Mouse (Mus musculus) limb, embryonic 10.5 days (tissue): ENCODE results near the gene F3. TPM values are rescaled to one million over a fixed set of nuclear protein-coding genes. Genes with fewer than 3 reads are reported as not detected.
A peak's percentile ranks its signal among the peaks of the same experiment; 100 is the strongest.

Experiments used
- DNase-seq: peaks from one replicate; pipeline ENCODE4 v3.0.0-alpha.2; 2017; ENCODE audit warnings: low spot score
- H3K27ac ChIP-seq: fragments of 300-500 bp; sonication (generic); 2 replicates; pipeline ENCODE4 v1.5.1; 2016; ENCODE audit warnings: mild to moderate bottlenecking
- H3K27me3 ChIP-seq: fragments of 300-500 bp; sonication (generic); 2 replicates; pipeline ENCODE4 v1.6.1; 2016; ENCODE audit warnings: low read depth, mild to moderate bottlenecking; ENCODE audit not compliant: poor library complexity, severe bottlenecking
- H3K36me3 ChIP-seq: fragments of 300-500 bp; sonication (generic); 2 replicates; pipeline ENCODE4 v1.6.1; 2016; ENCODE audit warnings: mild to moderate bottlenecking, moderate library complexity
- H3K4me1 ChIP-seq: fragments of 300-500 bp; sonication (generic); 2 replicates; pipeline ENCODE4 v1.6.1; 2016
- H3K4me3 ChIP-seq: fragments of 300-500 bp; sonication (generic); 2 replicates; pipeline ENCODE4 v1.5.1; 2016; ENCODE audit warnings: mild to moderate bottlenecking, moderate library complexity
- H3K9me3 ChIP-seq: fragments of 300-500 bp; sonication (generic); replicated peaks from 2 replicates; pipeline ENCODE4 v1.6.1; 2016; ENCODE audit warnings: mild to moderate bottlenecking
- WGBS: fragments of 180-500 bp; shearing (Covaris S2); methylation state at CpG from one replicate; pipeline ENCODE4 v1.1.7; 2016; 5-methylcytosine and 5-hydroxymethylcytosine counted together
- polyA plus RNA-seq: library from polyadenylated mRNA; unstranded; fragments of >200 nt; fragmentation: Nextera tagmentation; extraction: Ambion mirVana; gene quantifications from 2 replicates; pipeline ENCODE4 v1.2.1, GENCODE M21; 2016

The F3 gene
- polyA plus RNA-seq, 1 experiment from 2014 or later, result 5.0 TPM

GRCm38 (mm10) chr3:121693001-121693730 is 30.2 kb upstream of the F3 start:
- no peak overlapping the region for H3K27ac ChIP-seq
- no peaks in the 10 kb centered on the region for H3K27me3 ChIP-seq
- no peaks in the 10 kb centered on the region for H3K9me3 ChIP-seq
- peaks cover 9% of the 10 kb centered on the region for H3K4me1 ChIP-seq
- no peaks in the 10 kb centered on the region for H3K36me3 ChIP-seq
- no peak overlapping the region for H3K4me3 ChIP-seq
- 66% methylated on average over 13 of the region's 13 CpGs for WGBS
- no peak for DNase-seq

- no peak overlapping the region for H3K4me3 ChIP-seq
- 81% methylated on average over 5 of the region's 5 CpGs for WGBS
- peaks cover 9% of the 10 kb centered on the region for H3K4me1 ChIP-seq
- H3K36me3 ChIP-seq, result no peaks in the 10 kb centered on the region
- H3K9me3 ChIP-seq, result no peaks in the 10 kb centered on the region
- no peaks in the 10 kb centered on the region for H3K27me3 ChIP-seq
- H3K27ac ChIP-seq, result no peak overlapping the region
- no peak for DNase-seq
Observed at GRCm38 (mm10) chr3:121693746-121694145, 29.6 kb upstream of the F3 start.

GRCm38 (mm10) chr3:121697169-121697568 is 26.2 kb upstream of the F3 start:
- no peaks in the 10 kb centered on the region for H3K27me3 ChIP-seq
- no peaks in the 10 kb centered on the region for H3K36me3 ChIP-seq
- H3K9me3 ChIP-seq, result no peaks in the 10 kb centered on the region
- H3K4me1 ChIP-seq, result peaks cover 20% of the 10 kb centered on the region
- no peak overlapping the region for H3K27ac ChIP-seq
- 90% methylated on average over 7 of the region's 7 CpGs for WGBS
- no peak for DNase-seq
- H3K4me3 ChIP-seq, result no peak overlapping the region

- no peaks in the 10 kb centered on the region for H3K9me3 ChIP-seq
- WGBS, result 84% methylated on average over 4 of the region's 4 CpGs
- DNase-seq, result no peak
- H3K36me3 ChIP-seq, result no peaks in the 10 kb centered on the region
- no peak overlapping the region for H3K4me3 ChIP-seq
- no peaks in the 10 kb centered on the region for H3K27me3 ChIP-seq
- H3K27ac ChIP-seq, result no peak overlapping the region
- peaks cover 11% of the 10 kb centered on the region for H3K4me1 ChIP-seq
Observed at GRCm38 (mm10) chr3:121699401-121699800, 23.9 kb upstream of the F3 start.

- Histone ChIP-seq H3K27me3 (no peaks in the 10 kb centered on the region), H3K4me3 (no peak overlapping the region), H3K9me3 (no peaks in the 10 kb centered on the region), H3K36me3 (no peaks in the 10 kb centered on the region), H3K27ac (no peak overlapping the region; the same call in 1 of the 2 replicates), H3K4me1 (peaks cover 11% of the 10 kb centered on the region)
- WGBS, result 88% methylated on average over 4 of the region's 4 CpGs
- DNase-seq, result no peak
Observed at GRCm38 (mm10) chr3:121699849-121700248, 23.5 kb upstream of the F3 start.

- no peak for DNase-seq
- Histone ChIP-seq H3K9me3 (no peaks in the 10 kb centered on the region), H3K27ac (peak overlapping the region; percentile 30), H3K36me3 (no peaks in the 10 kb centered on the region), H3K4me3 (no peak overlapping the region), H3K4me1 (peaks cover 11% of the 10 kb centered on the region), H3K27me3 (no peaks in the 10 kb centered on the region)
- 63% methylated on average over 8 of the region's 8 CpGs for WGBS
Observed at GRCm38 (mm10) chr3:121700364-121700952, 22.9 kb upstream of the F3 start.

GRCm38 (mm10) chr3:121703155-121703879 is 20.0 kb upstream of the F3 start:
- peaks cover 11% of the 10 kb centered on the region for H3K4me1 ChIP-seq
- WGBS, result 90% methylated on average over 7 of the region's 7 CpGs
- H3K27ac ChIP-seq, result no peak overlapping the region
- no peaks in the 10 kb centered on the region for H3K36me3 ChIP-seq
- H3K9me3 ChIP-seq, result no peaks in the 10 kb centered on the region
- H3K27me3 ChIP-seq, result no peaks in the 10 kb centered on the region
- DNase-seq, result no peak
- no peak overlapping the region for H3K4me3 ChIP-seq

GRCm38 (mm10) chr3:121703880-121704243 is 19.5 kb upstream of the F3 start:
- H3K9me3 ChIP-seq, result no peaks in the 10 kb centered on the region
- 95% methylated on average over 3 of the region's 3 CpGs for WGBS
- H3K27me3 ChIP-seq, result no peaks in the 10 kb centered on the region
- no peak overlapping the region for H3K4me3 ChIP-seq
- DNase-seq, result no peak
- H3K36me3 ChIP-seq, result no peaks in the 10 kb centered on the region
- H3K4me1 ChIP-seq, result peaks cover 11% of the 10 kb centered on the region
- no peak overlapping the region for H3K27ac ChIP-seq

- Histone ChIP-seq H3K4me1 (no peaks in the 10 kb centered on the region), H3K36me3 (no peaks in the 10 kb centered on the region), H3K4me3 (no peak overlapping the region), H3K9me3 (no peaks in the 10 kb centered on the region), H3K27me3 (no peaks in the 10 kb centered on the region), H3K27ac (no peak overlapping the region)
- no peak for DNase-seq
- WGBS, result 87% methylated on average over 5 of the region's 5 CpGs
Observed at GRCm38 (mm10) chr3:121706087-121706486, 17.2 kb upstream of the F3 start.

GRCm38 (mm10) chr3:121707106-121707505 is 16.2 kb upstream of the F3 start:
- Histone ChIP-seq H3K27me3 (no peaks in the 10 kb centered on the region), H3K4me1 (0 out of 2 replicates have a peak, but pooled peaks cover under 1% of the 10 kb centered on the region), H3K9me3 (no peaks in the 10 kb centered on the region), H3K4me3 (no peak overlapping the region), H3K27ac (no peak overlapping the region), H3K36me3 (no peaks in the 10 kb centered on the region)
- no peak for DNase-seq
- WGBS, result 83% methylated on average over 4 of the region's 4 CpGs

- no peaks in the 10 kb centered on the region for H3K36me3 ChIP-seq
- no peaks in the 10 kb centered on the region for H3K27me3 ChIP-seq
- H3K9me3 ChIP-seq, result no peaks in the 10 kb centered on the region
- 86% methylated on average over 7 of the region's 7 CpGs for WGBS
- H3K4me1 ChIP-seq, result 0 out of 2 replicates have a peak, but pooled peaks cover 7% of the 10 kb centered on the region
- H3K27ac ChIP-seq, result no peak overlapping the region
- no peak overlapping the region for H3K4me3 ChIP-seq
- DNase-seq, result no peak
Observed at GRCm38 (mm10) chr3:121710894-121711531, 12.3 kb upstream of the F3 start.

- H3K27me3 ChIP-seq, result no peaks in the 10 kb centered on the region
- no peaks in the 10 kb centered on the region for H3K9me3 ChIP-seq
- no peak overlapping the region for H3K4me3 ChIP-seq
- 0 out of 2 replicates have a peak, but pooled peaks cover 7% of the 10 kb centered on the region for H3K4me1 ChIP-seq
- WGBS, result 53% methylated on average over 4 of the region's 4 CpGs
- no peak overlapping the region for H3K27ac ChIP-seq
- H3K36me3 ChIP-seq, result no peaks in the 10 kb centered on the region
- DNase-seq, result no peak
Observed at GRCm38 (mm10) chr3:121712222-121712621, 11.1 kb upstream of the F3 start.
